In the genomic region with DNA sequence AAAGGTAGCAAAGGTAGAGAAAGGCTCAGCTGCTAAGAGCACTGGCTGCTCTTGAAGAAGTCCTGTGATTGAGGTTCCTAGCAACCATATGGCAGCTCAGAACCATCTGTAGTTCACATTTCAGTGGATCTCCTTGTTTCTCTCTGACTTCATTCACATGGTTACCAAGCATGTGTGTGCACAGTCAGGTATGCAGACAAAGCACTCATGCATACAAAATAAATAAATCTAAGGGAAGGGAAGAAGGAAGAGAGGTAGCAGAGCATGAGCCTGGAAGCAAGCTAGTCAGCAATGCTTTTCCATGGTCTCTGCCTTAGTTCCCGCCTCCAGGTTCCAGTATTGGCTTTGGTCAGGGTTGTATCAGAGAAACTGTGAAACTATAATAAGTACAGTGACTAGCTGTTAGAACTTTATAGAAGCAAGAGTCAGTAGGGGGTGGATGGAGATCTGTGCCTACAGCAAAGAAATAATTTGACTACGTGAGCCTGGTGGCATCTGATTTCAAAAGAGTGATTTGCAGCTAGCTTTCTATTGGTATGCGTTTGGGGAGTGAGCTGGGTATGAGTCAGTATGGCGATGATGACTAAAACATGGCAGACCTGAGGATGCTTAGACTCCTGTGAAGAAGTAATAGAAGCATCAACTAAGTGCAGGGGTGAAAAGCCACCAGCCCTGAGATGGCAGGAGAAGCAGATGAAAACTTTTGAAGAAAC, we compare ENCODE assay signal across 23 mouse cellular contexts. TPM values are rescaled to one million over a fixed set of nuclear protein-coding genes. Genes with fewer than 3 reads are reported as not detected.
"Had no signal": no experiment of that assay in that cellular context is flagged by ENCODE, and none has a peak within 500 bp of the region (broad histone marks: within the 10 kb centered on the region; RNA-seq: fewer than 3 reads in every experiment).

No protein-coding gene starts in this region.

- H3K27me3 ChIP-seq: limb, embryonic 12.5 days; midbrain, embryonic 13.5 days; neural tube, embryonic 13.5 days had no signal

- H3K9me3 ChIP-seq: limb, embryonic 12.5 days; limb, embryonic 15.5 days; midbrain, embryonic 10.5 days; midbrain, embryonic 13.5 days; neural tube, embryonic 13.5 days had no signal

- DNase-seq: kidney, adult 18-20 months; kidney, postnatal 25 days; left cerebral cortex, postnatal 4 days; liver, postnatal 0 days; lung, embryonic 14.5 days; retina, postnatal 1 day; thymus, adult 18-20 months; thymus, postnatal 36 days had no signal

- H3K4me3 ChIP-seq: limb, embryonic 12.5 days; limb, embryonic 15.5 days; midbrain, embryonic 10.5 days; midbrain, embryonic 13.5 days; myocyte; neural tube, embryonic 13.5 days had no signal

- H3K27ac ChIP-seq: kidney, postnatal 0 days; limb, embryonic 12.5 days; limb, embryonic 15.5 days; liver, embryonic 14.5 days; macrophage; midbrain, embryonic 10.5 days; midbrain, embryonic 13.5 days; neural tube, embryonic 13.5 days had no signal

- H3K4me2 ChIP-seq: limb, embryonic 12.5 days; limb, embryonic 15.5 days; liver, embryonic 11.5 days; lung, embryonic 14.5 days; midbrain, embryonic 13.5 days; neural tube, embryonic 13.5 days had no signal

- H3K4me1 ChIP-seq: limb, embryonic 12.5 days; limb, embryonic 15.5 days; midbrain, embryonic 10.5 days; midbrain, embryonic 13.5 days; neural tube, embryonic 13.5 days had no signal

- ATAC-seq: liver, postnatal 0 days; lung, postnatal 0 days; midbrain, embryonic 13.5 days; midbrain, embryonic 16.5 days had no signal

- H3K36me3 ChIP-seq: limb, embryonic 12.5 days; limb, embryonic 15.5 days; midbrain, embryonic 10.5 days; midbrain, embryonic 13.5 days; neural tube, embryonic 13.5 days had no signal

- H3K9ac ChIP-seq: limb, embryonic 12.5 days; limb, embryonic 15.5 days; liver, embryonic 14.5 days; liver, postnatal 0 days; lung, embryonic 14.5 days; midbrain, embryonic 13.5 days; neural tube, embryonic 13.5 days had no signal

RNA-seq across cellular contexts. Expression of a gene that starts 7.9 kb away (rescaled TPM):
- total RNA-seq: megakaryocyte, adult 5-6 weeks; monocyte, adult 5-6 weeks; neutrophil, adult 5-6 weeks had no signal
- polyA plus RNA-seq: macrophage had no signal
